Mouse (Mus musculus) kidney, postnatal 36 days (tissue): ENCODE measurements at regions not wholly inside any gene's neighbourhood (a gene's known extent, or its start where the extent isn't known, plus 50 kb on each side); places are given as distances from the start of the nearest gene placed in this dataset.

Experiments
- DNase-seq, 2 experiments: peaks; one replicate each; pipeline ENCODE4 v3.0.0; 2021 to 2022; ENCODE audit warnings: mixed read lengths in 2 of 2

GRCm38 (mm10) chr1:76944046-76944445 is 570.8 kb downstream of the Epha4 start:
- DNase-seq = no peak

GRCm38 (mm10) chr1:76955031-76955430 is 559.9 kb downstream of the Epha4 start:
- DNase-seq = no peak

GRCm38 (mm10) chr1:76957411-76957810 is 557.5 kb downstream of the Epha4 start:
- DNase-seq = no peak

- DNase-seq = no peak
Observed at GRCm38 (mm10) chr1:76958706-76959105, 556.2 kb downstream of the Epha4 start.

- DNase-seq = no peak
Observed at GRCm38 (mm10) chr1:76972454-76972853, 542.4 kb downstream of the Epha4 start.

- no peak for DNase-seq
Observed at GRCm38 (mm10) chr1:76975077-76975945, 539.6 kb downstream of the Epha4 start.

- DNase-seq = no peak
Observed at GRCm38 (mm10) chr1:76980498-76981152, 534.3 kb downstream of the Epha4 start.

- no peak for DNase-seq
Observed at GRCm38 (mm10) chr1:76993776-76994175, 521.1 kb downstream of the Epha4 start.

GRCm38 (mm10) chr1:77008001-77008400 is 506.9 kb downstream of the Epha4 start:
- no peak for DNase-seq

GRCm38 (mm10) chr1:77010608-77011214 is 504.2 kb downstream of the Epha4 start:
- DNase-seq = no peak

GRCm38 (mm10) chr1:77027656-77028055 is 487.2 kb downstream of the Epha4 start:
- no peak for DNase-seq

GRCm38 (mm10) chr1:77028216-77028615 is 486.7 kb downstream of the Epha4 start:
- no peak for DNase-seq

- DNase-seq = no peak
Observed at GRCm38 (mm10) chr1:77029091-77029490, 485.8 kb downstream of the Epha4 start.

- DNase-seq = peak; percentile 4 to 45
Observed at GRCm38 (mm10) chr1:77043749-77044564, 470.9 kb downstream of the Epha4 start.

- no peak for DNase-seq
Observed at GRCm38 (mm10) chr1:77048720-77049406, 466.0 kb downstream of the Epha4 start.

GRCm38 (mm10) chr1:77051239-77051638 is 463.6 kb downstream of the Epha4 start:
- DNase-seq = no peak

GRCm38 (mm10) chr1:77053837-77054540 is 460.9 kb downstream of the Epha4 start:
- no peak for DNase-seq

GRCm38 (mm10) chr1:77062468-77062867 is 452.4 kb downstream of the Epha4 start:
- DNase-seq = no peak

GRCm38 (mm10) chr1:77073071-77073470 is 441.8 kb downstream of the Epha4 start:
- DNase-seq = no peak

- DNase-seq = no peak
Observed at GRCm38 (mm10) chr1:77074926-77075885, 439.7 kb downstream of the Epha4 start.
